Mouse (Mus musculus) B cell, adult 67 days (primary cell): ENCODE results near the gene Cpne2. TPM values are rescaled to one million over a fixed set of nuclear protein-coding genes. Genes with fewer than 3 reads are reported as not detected.

Source experiments
- total RNA-seq, 2 experiments: library from RNA; stranded (reverse); gene quantifications; 4 replicates each; pipeline ENCODE4 v1.2.4; 2023

Cpne2 gene
- total RNA-seq: not detected

DNA sequence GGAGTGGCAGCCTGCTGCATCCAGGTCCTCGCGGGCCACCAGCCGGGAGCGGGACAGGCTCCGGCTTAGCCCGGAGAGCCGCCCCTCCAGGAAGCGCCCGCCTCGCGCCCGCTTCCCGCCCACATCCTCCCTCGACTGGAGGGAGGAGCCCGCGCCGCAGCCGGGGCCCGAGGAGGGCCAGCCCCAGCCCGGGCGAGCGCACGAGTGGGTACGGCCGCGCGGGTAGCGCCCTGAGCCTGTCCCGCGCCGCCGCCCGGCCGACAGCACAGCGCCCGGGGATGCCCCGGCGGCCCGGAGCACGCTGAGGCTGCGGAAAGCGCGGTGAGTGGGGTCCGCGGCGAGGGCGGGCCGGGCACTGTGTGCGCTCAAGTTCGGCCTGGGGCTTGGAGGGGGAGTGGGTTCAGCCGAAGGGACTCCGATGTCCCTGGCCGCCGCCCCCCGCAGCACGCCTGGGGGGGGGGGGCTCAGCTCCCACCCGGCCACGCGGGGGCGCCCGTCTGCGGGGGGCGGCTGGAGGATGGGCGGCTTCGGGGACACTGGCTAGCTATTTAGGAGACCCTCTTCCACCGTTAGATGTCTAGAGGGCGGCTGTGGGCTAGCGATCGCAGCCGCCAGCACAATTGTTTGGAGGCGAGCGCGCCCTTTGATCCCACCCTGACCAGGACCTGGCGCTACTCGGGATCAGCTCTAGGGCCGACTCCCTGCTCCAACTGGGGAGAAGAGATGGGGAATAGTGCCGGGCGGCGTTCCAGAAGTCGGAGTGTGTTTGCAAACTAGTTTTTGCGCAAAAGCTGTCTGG is at the start of gene Cpne2:
Gene Cpne2 (plus strand): TSS at position 118 of the 799 bp plus-strand sequence.

GRCm38 (mm10) chr8:94601607-94602385 is 69.0 kb downstream of the Cpne2 start, which contains the start of the genes Rspry1 and Fam192a:
Rspry1 (plus strand) TSS chr8:94601937.
Fam192a (minus strand) TSS chr8:94601997.

Other genes starting within 250 kb of the Cpne2 start
- gene Slc12a3, start 203.8 kb upstream of the Cpne2 start, total RNA-seq: 1 to 10 TPM in 1 of 2 experiments, under 1 TPM in 1; 0.78 to 1.2 TPM
- 100 to 1,000 TPM; 166 to 220 TPM for gene Herpud1, start 146.6 kb upstream of the Cpne2 start, total RNA-seq
- 10 to 100 TPM; 86.9 to 95.0 TPM for gene Nlrc5, start 98.6 kb upstream of the Cpne2 start, total RNA-seq
- 10 to 100 TPM; 31.6 to 33.0 TPM for gene Rspry1, start 68.9 kb downstream of the Cpne2 start, total RNA-seq
- 10 to 100 TPM; 39.5 to 53.4 TPM for gene Fam192a, start 69.0 kb downstream of the Cpne2 start, total RNA-seq
- 100 to 1,000 TPM in 1 of 2 experiments, 10 to 100 TPM in 1; 88.8 to 102 TPM for gene Arl2bp, start 133.6 kb downstream of the Cpne2 start, total RNA-seq
- not detected for gene Pllp, start 163.3 kb downstream of the Cpne2 start, total RNA-seq
- not detected for gene Ccl22, start 212.6 kb downstream of the Cpne2 start, total RNA-seq
- not detected for gene Cx3cl1, start 239.0 kb downstream of the Cpne2 start, total RNA-seq